Comparison of ENCODE assay signal across 21 mouse cellular contexts in the genomic region with DNA sequence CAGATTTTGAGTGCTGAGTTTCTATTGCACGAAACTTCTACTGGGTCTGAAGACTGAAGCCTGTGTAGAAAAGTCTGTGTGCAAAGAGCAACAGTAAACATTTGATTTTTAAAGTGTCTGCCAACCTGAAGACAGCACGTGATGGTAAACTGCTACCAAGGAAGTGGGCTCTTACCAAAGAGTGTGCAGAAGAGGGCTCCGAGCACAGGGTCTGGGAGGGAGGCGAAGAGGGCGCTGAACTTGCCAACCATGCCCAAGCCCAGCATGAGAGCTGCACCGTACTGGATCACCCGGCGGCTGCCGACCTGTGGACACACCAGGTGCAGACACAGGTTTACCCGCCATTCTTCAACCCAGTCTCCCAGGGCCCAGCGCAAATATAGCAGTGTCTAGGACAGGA.
"Had no signal": no experiment of that assay in that cellular context is flagged by ENCODE, and none has a peak within 500 bp of the region (broad histone marks: within the 10 kb centered on the region; RNA-seq: fewer than 3 reads in every experiment).

No protein-coding gene starts in this region.

- H3K4me1 ChIP-seq: hindbrain, embryonic 13.5 days; hindbrain, embryonic 15.5 days; limb, embryonic 10.5 days had no signal

- H3K4me3 ChIP-seq: heart, adult 2 months; heart, embryonic 13.5 days; heart, embryonic 15.5 days; hindbrain, embryonic 13.5 days; hindbrain, embryonic 15.5 days; kidney, embryonic 15.5 days; limb, embryonic 10.5 days; limb, embryonic 12.5 days had no signal

- DNase-seq: gastrocnemius, postnatal 14 days; gastrocnemius, postnatal 36 days; heart, adult 11 months; heart, adult 2 months; heart, postnatal 14 days; heart, postnatal 36 days; kidney, adult 11 months; kidney, adult 2 months; kidney, adult 9 months; kidney, postnatal 14 days; kidney, postnatal 36 days; layer of hippocampus, adult 9-11 months; layer of hippocampus, postnatal 36 days; liver had no signal
